Mouse (Mus musculus) stomach, postnatal 0 days (tissue): ENCODE data around the gene A630076J17Rik.

Source experiments
- CTCF ChIP-seq: IDR thresholded peaks from 2 replicates; pipeline ENCODE4 v1.5.1; 2016; ENCODE audit warnings: antibody characterized with exemption, low read depth, mild to moderate bottlenecking, moderate library complexity
- EP300 ChIP-seq: optimal IDR thresholded peaks from 2 replicates; pipeline ENCODE3; 2016; ENCODE audit warnings: antibody characterized with exemption

DNA sequence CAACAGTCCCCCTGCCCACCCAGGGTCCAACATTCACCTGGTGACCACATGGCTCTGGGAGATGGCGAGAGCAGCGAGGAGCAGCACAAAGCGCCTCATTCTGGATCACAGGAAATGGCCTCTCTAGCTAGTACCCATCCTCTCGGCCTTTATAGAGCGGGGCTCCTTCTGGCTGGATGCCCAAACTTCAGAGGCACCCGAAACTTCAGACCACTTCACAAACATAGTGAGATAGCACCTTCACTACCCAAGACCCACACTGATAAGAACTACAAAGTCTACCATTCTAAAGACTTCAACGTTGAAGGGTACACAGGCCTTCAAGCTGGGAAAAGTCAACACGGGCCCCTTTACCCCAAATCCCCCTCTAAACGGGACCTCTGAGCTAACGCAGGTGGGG, 8.8 kb upstream of the A630076J17Rik start, which contains the start of gene Cym:
- TF ChIP-seq CTCF (no peak), EP300 (no peak)
